Mouse (Mus musculus): ENCODE data around the gene Foxj2.

DNA sequence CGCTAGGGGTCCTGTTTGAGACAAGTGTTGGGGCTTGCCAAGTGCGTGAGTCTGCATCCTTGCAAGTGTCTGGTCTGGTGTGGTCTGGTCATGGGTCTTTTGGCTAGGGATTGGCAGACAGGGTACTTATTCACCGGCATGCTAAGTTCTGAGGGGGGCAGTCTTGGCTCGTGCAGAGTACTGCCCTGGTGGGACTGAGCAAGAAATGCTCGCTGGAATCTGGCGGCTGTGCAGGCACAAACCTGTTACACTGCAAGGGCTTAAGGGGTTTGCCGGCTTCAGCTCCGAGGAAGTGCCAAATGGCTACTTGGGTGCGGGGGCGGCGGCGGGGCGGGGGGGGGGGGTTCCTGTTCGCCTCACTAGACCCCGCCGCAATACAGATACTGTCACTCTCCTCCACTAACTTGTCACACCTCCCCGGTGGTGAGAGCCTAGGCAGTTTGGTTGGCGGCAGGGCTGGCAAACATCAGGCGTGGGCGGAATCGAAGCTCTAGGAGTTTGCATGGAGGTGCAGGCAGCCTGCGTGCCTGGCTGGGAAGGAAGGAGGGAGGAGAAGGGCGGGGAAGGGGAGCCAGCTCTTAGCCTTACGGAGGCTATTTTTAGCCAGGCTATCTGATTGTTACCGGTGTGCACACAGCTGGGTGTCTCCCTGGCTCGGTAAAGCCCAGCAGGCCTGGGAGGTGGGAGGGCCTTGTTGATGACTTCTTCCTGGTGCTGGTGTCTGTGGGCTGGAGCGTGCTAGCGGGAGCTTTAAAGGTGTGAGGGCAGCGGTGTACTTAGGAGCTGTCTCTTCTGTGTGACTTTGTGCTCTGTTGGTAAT lies 6.4 kb downstream of the Foxj2 start:
- TF ChIP-seq POLR2A (IDR thresholded peaks at IDR 0.05; ENCODE audit: low read depth, low read length) (0 out of 2 replicates have a peak, but pooled peaks have one; percentile 22), CTCF (IDR thresholded peaks at IDR 0.05; ENCODE audit: borderline replicate concordance, insufficient read depth, low read length) (no peak)

All from embryonic fibroblast, embryonic 13.5 days (primary cell).